27 mouse cellular contexts compared by ENCODE assay signal in genomic region chr13:37337871-37338270, GRCm38 (mm10). TPM values are rescaled to one million over a fixed set of nuclear protein-coding genes. Genes with fewer than 3 reads are reported as not detected.
DNase-seq lines count a peak whose midpoint lies in the region; ATAC-seq and TF ChIP-seq lines count a peak whose summit lies in the region.
"Had no signal": no experiment of that assay in that cellular context is flagged by ENCODE, and none has a peak within 500 bp of the region (broad histone marks: within the 10 kb centered on the region; RNA-seq: fewer than 3 reads in every experiment).

No protein-coding gene starts in this region.

- no peaks in the 10 kb centered on the region for H3K79me2 ChIP-seq in macrophage (ENCODE audit: inconsistent target)

- no peak for ATAC-seq in liver, postnatal 0 days
- ATAC-seq in liver, embryonic 11.5 days (replicated peaks; ENCODE audit: low FRiP score): no peak
- peak; percentile 33; the same call in 1 of the 2 replicates for ATAC-seq in common myeloid progenitor, adult 5-6 weeks (replicated peaks; ENCODE audit: low read depth, poor library complexity, severe bottlenecking)
- ATAC-seq in lung, postnatal 0 days: peak; percentile 78
- no peak for ATAC-seq in forebrain, embryonic 13.5 days
- ATAC-seq: CD4-positive, CD25-positive, alpha-beta regulatory T cell, adult 4 months; forebrain, embryonic 14.5 days; liver, embryonic 12.5 days had no signal

- no peak for DNase-seq in liver, postnatal 0 days
- no peak for DNase-seq in liver, embryonic 11.5 days (ENCODE audit: low spot score)
- DNase-seq in lung, postnatal 0 days (ENCODE audit: low spot score): peak; percentile 91
- DNase-seq in MN1 (ENCODE audit: low spot score): no peak
- no peak for DNase-seq in ovary, postnatal 10 days (ENCODE audit: low spot score)
- DNase-seq: cerebellum, adult 2 months; cerebellum, postnatal 14 days; gastrocnemius, postnatal 14 days; heart, postnatal 4 days; kidney, adult 11 months; kidney, postnatal 14 days; retina, postnatal 1 day; right cerebral cortex, postnatal 14 days; thymus, postnatal 4 days had no signal

- H3K9ac ChIP-seq in liver, postnatal 0 days (replicated peaks): no peak overlapping the region
- no peak overlapping the region for H3K9ac ChIP-seq in liver, embryonic 11.5 days (ENCODE audit: low read depth, low read length)
- H3K9ac ChIP-seq in lung, postnatal 0 days (replicated peaks; ENCODE audit: low read depth): no peak overlapping the region
- no peak overlapping the region for H3K9ac ChIP-seq in forebrain, embryonic 13.5 days
- H3K9ac ChIP-seq: hindbrain, embryonic 13.5 days; limb, embryonic 13.5 days; liver, embryonic 12.5 days; neural tube, embryonic 13.5 days had no signal

- no peak for TF ChIP-seq EP300 in liver, postnatal 0 days (IDR thresholded peaks at IDR 0.05; ENCODE audit: low read depth)
- TF ChIP-seq EP300 in lung, postnatal 0 days (IDR thresholded peaks at IDR 0.05): peak; percentile 68

- WGBS in liver, postnatal 0 days (ENCODE audit: insufficient replicate concordance): 61% methylated on average over 7 of the region's 7 CpGs
- WGBS in liver, embryonic 11.5 days: 73% methylated on average over 7 of the region's 7 CpGs
- 32% methylated on average over 7 of the region's 7 CpGs for WGBS in lung, postnatal 0 days
- 44% methylated on average over 7 of the region's 7 CpGs for WGBS in macrophage (ENCODE audit: missing documents)
- 80% methylated on average over 7 of the region's 7 CpGs for WGBS in forebrain, embryonic 13.5 days

- H3K36me3 ChIP-seq in liver, postnatal 0 days (replicated peaks; ENCODE audit: insufficient read depth, low read length): no peaks in the 10 kb centered on the region
- H3K36me3 ChIP-seq in liver, embryonic 11.5 days (ENCODE audit: control insufficient read depth, insufficient read depth, low read length): no peaks in the 10 kb centered on the region
- no peaks in the 10 kb centered on the region for H3K36me3 ChIP-seq in lung, postnatal 0 days (ENCODE audit: insufficient read depth, low read length)
- H3K36me3 ChIP-seq in macrophage (ENCODE audit: inconsistent target): no peaks in the 10 kb centered on the region
- H3K36me3 ChIP-seq in forebrain, embryonic 13.5 days (ENCODE audit: poor library complexity, severe bottlenecking): no peaks in the 10 kb centered on the region
- H3K36me3 ChIP-seq: hindbrain, embryonic 13.5 days; limb, embryonic 13.5 days; liver, embryonic 12.5 days; neural tube, embryonic 13.5 days had no signal

- no peaks in the 10 kb centered on the region for H3K4me1 ChIP-seq in liver, postnatal 0 days (ENCODE audit: insufficient read depth)
- no peaks in the 10 kb centered on the region for H3K4me1 ChIP-seq in liver, embryonic 11.5 days (replicated peaks; ENCODE audit: control insufficient read depth, insufficient read depth, low read length)
- no peaks in the 10 kb centered on the region for H3K4me1 ChIP-seq in lung, postnatal 0 days (ENCODE audit: insufficient read depth, low read depth, low read length)
- no peaks in the 10 kb centered on the region for H3K4me1 ChIP-seq in forebrain, embryonic 13.5 days
- H3K4me1 ChIP-seq: hindbrain, embryonic 13.5 days; limb, embryonic 13.5 days; liver, embryonic 12.5 days; neural tube, embryonic 13.5 days had no signal

- no peak for TF ChIP-seq CTCF in liver, postnatal 0 days (IDR thresholded peaks at IDR 0.05; ENCODE audit: low read depth)
- TF ChIP-seq CTCF in lung, postnatal 0 days (IDR thresholded peaks at IDR 0.05): no peak

- no peak overlapping the region for H3K4me2 ChIP-seq in liver, postnatal 0 days (ENCODE audit: low read depth, low read length)
- no peak overlapping the region for H3K4me2 ChIP-seq in liver, embryonic 11.5 days
- no peak overlapping the region for H3K4me2 ChIP-seq in lung, postnatal 0 days (replicated peaks; ENCODE audit: low read depth, low read length)
- H3K4me2 ChIP-seq in forebrain, embryonic 13.5 days: no peak overlapping the region
- H3K4me2 ChIP-seq: heart, embryonic 11.5 days; hindbrain, embryonic 13.5 days; limb, embryonic 13.5 days; liver, embryonic 12.5 days; midbrain, embryonic 11.5 days; neural tube, embryonic 13.5 days had no signal

- H3K4me3 ChIP-seq in liver, postnatal 0 days (ENCODE audit: low read depth, low read length): no peak overlapping the region
- no peak overlapping the region for H3K4me3 ChIP-seq in liver, embryonic 11.5 days (ENCODE audit: low read depth, low read length)
- H3K4me3 ChIP-seq in lung, postnatal 0 days (ENCODE audit: low read depth, low read length): no peak overlapping the region
- H3K4me3 ChIP-seq in macrophage (ENCODE audit: inconsistent target): no peak overlapping the region
- H3K4me3 ChIP-seq in forebrain, embryonic 13.5 days: no peak overlapping the region
- H3K4me3 ChIP-seq: hindbrain, embryonic 13.5 days; layer of hippocampus, adult 2 months; left cerebral cortex, adult 2 months; limb, embryonic 13.5 days; liver, embryonic 12.5 days; neural tube, embryonic 13.5 days had no signal

- peak overlapping the region; percentile 36; the same call in 1 of the 2 replicates for H3K27ac ChIP-seq in liver, postnatal 0 days (ENCODE audit: low read depth)
- H3K27ac ChIP-seq in liver, embryonic 11.5 days (ENCODE audit: low read depth, low read length): no peak overlapping the region
- peak overlapping the region; percentile 48; the same call in 1 of the 2 replicates for H3K27ac ChIP-seq in lung, postnatal 0 days (ENCODE audit: low read length)
- H3K27ac ChIP-seq in macrophage: peak overlapping the region; percentile 87
- no peak overlapping the region for H3K27ac ChIP-seq in forebrain, embryonic 13.5 days
- H3K27ac ChIP-seq: hindbrain, embryonic 13.5 days; layer of hippocampus, adult 2 months; left cerebral cortex, adult 2 months; limb, embryonic 13.5 days; liver, embryonic 12.5 days; neural tube, embryonic 13.5 days had no signal

- no peaks in the 10 kb centered on the region for H3K9me3 ChIP-seq in liver, postnatal 0 days (ENCODE audit: low read length)
- no peaks in the 10 kb centered on the region for H3K9me3 ChIP-seq in liver, embryonic 11.5 days (ENCODE audit: control insufficient read depth, low read length)
- H3K9me3 ChIP-seq in lung, postnatal 0 days (ENCODE audit: low read length): no peaks in the 10 kb centered on the region
- no peaks in the 10 kb centered on the region for H3K9me3 ChIP-seq in forebrain, embryonic 13.5 days (replicated peaks)
- H3K9me3 ChIP-seq: limb, embryonic 13.5 days; liver, embryonic 12.5 days; neural tube, embryonic 13.5 days had no signal

- H3K27me3 ChIP-seq in liver, postnatal 0 days (ENCODE audit: insufficient read depth, low read length): no peaks in the 10 kb centered on the region
- H3K27me3 ChIP-seq in liver, embryonic 11.5 days (replicated peaks; ENCODE audit: control insufficient read depth, insufficient read depth, low read length): no peaks in the 10 kb centered on the region
- no peaks in the 10 kb centered on the region for H3K27me3 ChIP-seq in lung, postnatal 0 days (replicated peaks; ENCODE audit: insufficient read depth, low read length)
- no peaks in the 10 kb centered on the region for H3K27me3 ChIP-seq in forebrain, embryonic 13.5 days
- H3K27me3 ChIP-seq: hindbrain, embryonic 13.5 days; limb, embryonic 13.5 days; liver, embryonic 12.5 days; neural tube, embryonic 13.5 days had no signal

RNA-seq across cellular contexts. Expression of gene Ly86, which starts 7.1 kb away (rescaled TPM):
- polyA plus RNA-seq in liver, postnatal 0 days (2015; fragmentation: Nextera tagmentation; extraction: Ambion mirVana): 18.9 and 19.1 TPM in 2 replicates
- 8.3 and 9.4 TPM in 2 replicates for polyA plus RNA-seq in liver, embryonic 11.5 days (2014; fragmentation: Nextera tagmentation; extraction: Ambion mirVana)
- 104 and 113 TPM in 2 replicates for total RNA-seq in common myeloid progenitor, adult 5-6 weeks (2017)
- 13.8 and 15.5 TPM in 2 replicates for polyA plus RNA-seq in lung, postnatal 0 days (2015; fragmentation: Nextera tagmentation; extraction: Ambion mirVana)
- total RNA-seq in macrophage (2018; cell fraction: chromatin; rRNA removed): 100 to 1,000 TPM in 9 of 26 experiments, 10 to 100 TPM in 16, 1 to 10 TPM in 1; 10.0 to 200 (median 76.7) TPM
- 100 to 1,000 TPM; 133 to 424 (median 221) TPM for total RNA-seq in macrophage (2018; cell fraction: cytosol; rRNA removed)
- total RNA-seq in macrophage (2018; cell fraction: nucleus; rRNA removed): 100 to 1,000 TPM in 16 of 26 experiments, 10 to 100 TPM in 10; 43.3 to 294 (median 128) TPM
- 192 to 352 TPM (median 335 TPM) in 3 replicates for polyA plus RNA-seq in macrophage (2018)
- 4.6 and 5.2 TPM in 2 replicates for polyA plus RNA-seq in forebrain, embryonic 13.5 days (2015; fragmentation: Nextera tagmentation; extraction: Ambion mirVana)

Comparison
In these comparisons a context has a peak if more than half of its experiments do, and no peak if none do; other contexts are left out.
1. H3K27ac ChIP-seq: peak in liver, postnatal 0 days (single experiment), lung, postnatal 0 days (single experiment) and macrophage (single experiment); none in liver, embryonic 11.5 days (single experiment) and forebrain, embryonic 13.5 days (single experiment).
2. ATAC-seq: peak in common myeloid progenitor, adult 5-6 weeks (single experiment) and lung, postnatal 0 days (single experiment); none in liver, postnatal 0 days (single experiment), liver, embryonic 11.5 days (single experiment) and forebrain, embryonic 13.5 days (single experiment).